Mouse (Mus musculus) megakaryocyte, embryonic 14.5 days (primary cell): ENCODE measurements around the gene Resp18.

Experiments used
- FLI1 ChIP-seq: IDR thresholded peaks from 2 replicates; pipeline ENCODE4 v1.6.1; 2012; ENCODE audit warnings: low read length, inconsistent platforms, mixed read lengths
- GATA1 ChIP-seq: IDR thresholded peaks from 3 replicates; pipeline ENCODE4 v1.6.1; 2012; ENCODE audit warnings: mixed read lengths, low read length, inconsistent platforms, borderline replicate concordance

DNA sequence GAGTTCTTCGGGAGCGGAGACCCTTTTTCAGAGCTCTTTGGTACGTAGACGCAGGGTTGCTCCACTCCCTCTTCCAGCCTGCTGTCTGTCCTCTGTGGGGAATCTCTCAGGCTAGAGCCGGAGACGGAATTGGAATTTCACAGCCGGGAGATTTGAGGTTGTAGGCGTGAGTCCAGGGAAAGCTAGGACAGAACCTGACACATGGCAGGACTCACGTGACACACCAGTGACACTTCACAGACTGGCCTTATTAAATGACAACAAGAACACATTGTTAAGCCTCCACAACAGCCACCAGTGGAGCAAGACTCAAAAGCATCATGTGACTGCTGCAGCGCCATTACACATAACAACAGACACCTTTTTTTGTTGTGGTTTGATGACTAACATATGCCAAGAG lies 38.6 kb downstream of the Resp18 start:
- TF ChIP-seq GATA1 (no peak), FLI1 (no peak)
